Mouse (Mus musculus): Measurements from ENCODE around the gene Radil.

Gene Radil

DNA sequence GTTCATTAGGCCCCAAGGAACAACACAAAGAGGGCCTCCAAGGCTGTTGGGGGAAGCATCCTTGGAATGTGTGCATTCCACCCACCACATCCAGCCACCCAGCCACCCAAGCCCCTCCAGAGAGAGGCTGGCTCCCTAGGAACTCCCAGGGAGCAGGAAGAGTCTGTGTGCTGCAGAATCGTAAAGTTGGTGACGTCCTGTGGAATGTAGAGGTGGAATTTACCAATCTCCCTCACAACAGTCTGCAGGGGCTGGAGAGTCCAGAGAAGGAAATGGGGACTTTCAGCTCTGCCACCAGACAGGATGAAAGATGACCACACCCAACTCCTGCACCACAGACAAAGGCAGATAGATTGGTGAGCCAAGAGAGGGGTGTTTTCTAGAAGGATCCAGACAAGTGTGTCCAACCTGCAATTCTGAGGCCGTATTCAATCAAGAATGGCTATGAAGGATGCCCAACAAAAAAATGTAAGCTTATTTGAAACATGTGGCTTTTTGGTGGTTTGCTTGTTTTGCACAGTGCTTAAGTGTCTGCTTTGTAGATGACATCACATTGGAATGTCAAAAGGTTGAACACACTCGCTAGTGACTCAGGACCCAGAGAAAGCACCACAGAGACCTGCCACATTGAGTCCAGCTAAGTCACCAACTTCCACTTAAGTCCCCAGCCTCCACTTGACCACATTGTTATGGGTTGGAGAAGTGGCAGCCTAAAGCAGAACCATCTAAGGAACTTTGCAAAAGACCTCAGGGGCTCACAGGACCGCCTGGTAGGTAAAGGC is 5.7 kb downstream of the Radil start:
- DNase-seq (ENCODE audit: low read depth, low spot score), result peak; percentile 82

DNA sequence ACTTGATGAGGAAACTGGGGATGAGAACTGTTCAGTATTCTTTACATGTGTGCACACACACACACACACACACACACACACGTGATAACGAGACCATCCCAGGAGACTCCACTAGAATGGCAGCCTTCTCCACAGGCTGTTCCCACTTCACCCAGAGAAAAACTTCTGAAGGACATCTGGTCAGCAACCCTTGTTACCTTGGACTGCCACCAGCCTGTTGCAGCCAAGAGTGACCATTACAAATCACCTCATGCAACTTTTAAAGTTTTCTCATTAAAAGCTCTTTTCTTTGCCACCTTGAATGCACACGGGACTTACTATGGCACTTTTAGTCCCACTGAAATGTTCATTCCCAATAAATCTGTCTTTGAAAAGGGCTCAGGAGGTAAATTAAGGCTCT is 13.6 kb downstream of the Radil start:
- no peak for DNase-seq (ENCODE audit: low read depth, low spot score)

DNA sequence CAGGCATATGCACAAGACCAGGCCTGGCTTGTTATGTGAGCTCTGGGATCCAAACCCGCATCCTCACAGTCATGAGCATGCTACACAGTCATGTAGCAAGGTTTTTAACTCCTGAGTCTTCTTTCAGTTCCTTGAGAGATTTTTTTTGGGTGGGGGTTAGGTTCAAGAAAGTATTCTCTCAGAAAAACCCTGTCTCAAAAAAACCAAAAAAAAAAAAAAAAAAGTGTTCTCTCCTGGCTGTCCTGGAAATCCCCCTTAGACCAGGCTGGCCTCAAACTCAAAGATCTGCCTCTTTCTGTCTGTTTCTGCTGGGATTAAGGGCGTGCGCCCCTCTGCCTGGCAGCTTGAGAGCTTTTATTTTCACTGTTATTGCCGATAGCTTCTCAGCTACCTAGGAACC is 15.5 kb downstream of the Radil start:
- DNase-seq (ENCODE audit: low read depth, low spot score), result no peak

DNA sequence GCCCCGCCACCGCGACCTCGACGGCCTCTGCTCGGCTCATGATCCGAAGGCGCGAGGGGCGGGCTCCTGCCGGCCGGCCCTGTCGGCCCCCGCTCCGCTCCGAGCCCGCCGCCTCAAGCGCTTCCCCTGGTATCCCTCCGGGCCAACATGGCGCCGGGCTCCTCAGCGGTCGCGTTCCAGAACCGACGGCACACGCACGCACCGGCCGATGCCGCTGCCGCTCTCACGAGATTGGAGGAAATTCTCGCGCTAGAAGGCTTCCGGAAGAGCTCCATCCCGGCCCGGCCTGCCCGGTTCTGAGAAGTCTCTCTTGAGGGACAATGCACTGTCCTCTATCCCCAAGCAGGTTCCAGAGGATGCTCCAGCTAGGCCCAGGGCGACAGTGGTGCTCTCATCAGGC is 21.0 kb downstream of the Radil start, which contains the start of gene Papolb:
TSS of gene Papolb (minus strand) at position 162 of the 400 bp plus-strand sequence.
- DNase-seq (ENCODE audit: low read depth, low spot score), result no peak

- no peak for DNase-seq (ENCODE audit: low read depth, low spot score)
Measured at GRCm38 (mm10) chr5:142524711-142525464, 26.0 kb downstream of the Radil start.

DNA sequence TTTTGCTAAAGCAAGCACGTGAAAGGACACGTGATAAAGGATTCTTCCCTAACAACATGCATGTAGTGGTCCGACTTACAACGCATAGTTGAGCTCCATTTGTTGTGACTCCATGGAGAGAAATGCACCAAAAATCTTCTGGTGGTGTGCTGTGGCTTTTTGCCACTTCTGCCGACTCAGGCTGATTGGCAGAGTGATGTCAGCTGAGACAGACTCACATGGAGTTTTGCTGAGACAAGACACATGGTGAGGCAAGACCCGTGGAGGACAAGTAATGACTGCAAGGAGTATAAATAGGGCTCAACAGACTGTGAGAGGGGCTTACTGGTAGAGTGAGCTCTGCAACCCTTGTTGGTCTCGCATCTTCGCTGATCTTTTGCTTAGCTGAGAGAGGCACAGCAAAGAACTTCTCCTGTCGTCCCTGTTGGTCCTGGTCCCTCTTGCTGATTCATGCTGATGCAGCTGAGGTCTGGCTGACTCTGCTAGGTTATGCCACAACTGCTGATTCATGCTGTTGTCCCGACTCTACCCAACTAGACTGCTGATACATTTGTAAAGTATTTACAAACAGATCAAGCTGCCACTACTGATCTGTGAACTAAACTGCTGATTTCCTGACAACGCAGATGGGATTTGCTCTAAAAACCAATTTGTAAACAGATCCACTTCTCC is 29.6 kb downstream of the Radil start:
- peak; percentile 74 for DNase-seq (ENCODE audit: low read depth, low spot score)

DNA sequence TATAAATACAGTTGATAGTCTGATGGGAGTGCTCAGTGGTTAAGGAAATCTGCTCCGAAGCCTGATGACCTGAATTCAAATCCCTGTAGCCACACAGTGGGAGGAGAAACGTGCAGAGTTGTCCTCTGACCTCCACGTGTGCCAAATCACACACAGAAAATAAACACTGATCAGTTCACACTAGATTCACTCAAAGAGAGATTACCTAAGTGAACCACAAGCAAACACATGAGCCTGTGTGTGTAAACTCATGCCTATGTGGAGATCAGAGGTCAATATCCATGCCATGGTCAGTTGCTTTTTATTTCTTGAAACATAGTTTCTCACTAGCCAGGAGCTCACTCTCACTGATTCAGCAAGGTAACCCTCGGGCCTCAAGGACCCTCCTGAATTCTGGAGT is 30.5 kb downstream of the Radil start:
- no peak for DNase-seq (ENCODE audit: low read depth, low spot score)

DNA sequence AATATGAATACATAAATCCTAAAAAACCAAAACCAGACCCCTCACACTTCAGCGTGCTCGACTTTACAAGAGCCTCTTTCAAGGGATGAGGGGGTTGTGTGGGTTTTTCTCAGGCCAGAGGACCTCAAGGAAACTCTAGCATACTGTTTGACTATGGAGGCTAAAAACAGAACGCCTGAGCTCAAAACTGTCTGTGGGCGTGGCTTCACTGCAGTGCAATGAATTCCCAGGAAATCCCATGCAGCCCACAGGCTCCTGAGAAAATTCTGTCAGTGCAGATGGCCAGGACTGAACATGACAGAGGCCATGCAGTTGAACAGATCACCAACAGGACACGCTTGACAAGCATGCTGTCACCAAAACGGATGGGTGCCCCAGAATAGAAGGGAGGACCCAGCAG is 31.9 kb downstream of the Radil start:
- DNase-seq (ENCODE audit: low read depth, low spot score), result no peak

DNA sequence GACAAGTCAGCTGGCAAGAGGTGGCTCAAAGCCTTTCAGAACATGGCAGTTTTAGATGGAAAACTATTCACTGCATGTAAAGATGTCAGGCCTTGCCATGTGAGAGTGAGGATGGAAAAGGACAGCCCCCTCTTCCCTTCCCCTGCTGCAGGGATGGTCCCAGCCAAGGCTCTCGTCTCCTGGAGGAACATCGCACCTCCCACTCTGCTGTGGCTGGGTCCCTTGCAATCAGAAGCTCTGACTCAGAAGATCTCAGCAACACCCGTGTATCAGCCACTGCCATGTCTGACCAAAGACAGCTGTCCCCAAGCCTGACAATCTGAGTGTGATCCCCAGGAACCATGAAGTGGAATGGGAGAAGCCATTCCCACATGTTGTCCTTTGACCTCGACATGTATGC is 38.8 kb downstream of the Radil start:
- DNase-seq (ENCODE audit: low read depth, low spot score), result no peak

DNA sequence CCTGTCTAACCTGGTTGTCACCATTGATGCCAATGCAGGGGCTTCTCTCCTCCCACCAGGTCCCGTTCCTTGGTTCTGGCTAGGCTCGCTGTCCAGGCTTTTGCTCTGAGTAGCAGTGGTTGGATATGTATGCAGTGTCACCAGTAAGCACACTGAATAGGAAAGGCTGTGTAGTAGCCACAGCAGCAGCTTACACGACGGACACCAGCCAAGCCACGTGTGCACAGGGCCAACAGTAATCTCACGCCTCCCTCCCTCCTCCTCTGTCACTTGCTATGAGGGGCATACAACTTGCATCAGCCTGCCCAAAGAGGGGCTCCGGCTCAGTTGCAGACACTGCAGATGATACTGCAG is 40.9 kb downstream of the Radil start:
- no peak for DNase-seq (ENCODE audit: low read depth, low spot score)

DNA sequence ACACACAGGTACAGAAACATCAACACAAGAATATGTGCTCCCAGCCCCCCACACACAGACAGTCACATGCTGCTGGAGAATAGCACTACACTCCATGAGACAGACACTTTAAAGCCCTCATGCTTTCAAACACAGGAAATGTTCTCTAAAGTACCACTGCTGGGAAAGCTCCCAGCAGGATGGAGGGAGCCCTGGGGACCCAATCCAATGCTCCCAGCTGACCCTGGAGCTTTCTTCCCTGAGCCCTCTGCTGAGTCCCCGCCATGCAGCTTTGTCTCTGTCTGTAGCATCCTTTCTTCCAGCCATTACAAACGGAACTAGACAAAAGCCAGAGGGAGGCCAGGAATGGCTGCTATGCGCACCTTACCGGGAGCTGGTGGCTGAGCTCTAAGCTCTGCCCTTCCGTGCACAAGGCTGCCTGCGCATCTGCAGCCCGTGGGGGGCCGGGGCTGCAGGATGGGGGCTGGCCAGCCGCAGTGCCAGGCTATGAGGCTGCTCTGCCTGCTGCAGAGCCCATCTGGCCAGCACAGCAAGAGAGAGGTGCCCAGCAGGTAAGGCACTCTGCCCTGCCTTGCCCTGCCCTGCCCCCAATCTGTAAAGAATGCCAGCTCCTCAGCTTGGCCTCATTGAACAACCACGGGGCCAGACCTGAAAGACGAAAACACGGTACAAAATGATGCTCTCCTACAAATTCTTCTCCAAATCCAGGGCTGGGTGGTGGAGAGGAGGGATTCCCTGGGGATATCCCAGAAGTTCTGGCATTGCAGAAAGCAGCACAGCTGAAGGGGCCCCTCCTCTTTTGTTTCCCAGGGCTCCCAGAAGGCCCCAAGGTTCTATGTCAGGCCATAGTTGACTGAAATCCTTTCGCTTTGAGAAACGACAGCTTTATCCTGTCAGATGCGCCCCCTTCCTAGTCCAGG is 41.5 kb downstream of the Radil start:
- DNase-seq (ENCODE audit: low read depth, low spot score), result no peak

DNA sequence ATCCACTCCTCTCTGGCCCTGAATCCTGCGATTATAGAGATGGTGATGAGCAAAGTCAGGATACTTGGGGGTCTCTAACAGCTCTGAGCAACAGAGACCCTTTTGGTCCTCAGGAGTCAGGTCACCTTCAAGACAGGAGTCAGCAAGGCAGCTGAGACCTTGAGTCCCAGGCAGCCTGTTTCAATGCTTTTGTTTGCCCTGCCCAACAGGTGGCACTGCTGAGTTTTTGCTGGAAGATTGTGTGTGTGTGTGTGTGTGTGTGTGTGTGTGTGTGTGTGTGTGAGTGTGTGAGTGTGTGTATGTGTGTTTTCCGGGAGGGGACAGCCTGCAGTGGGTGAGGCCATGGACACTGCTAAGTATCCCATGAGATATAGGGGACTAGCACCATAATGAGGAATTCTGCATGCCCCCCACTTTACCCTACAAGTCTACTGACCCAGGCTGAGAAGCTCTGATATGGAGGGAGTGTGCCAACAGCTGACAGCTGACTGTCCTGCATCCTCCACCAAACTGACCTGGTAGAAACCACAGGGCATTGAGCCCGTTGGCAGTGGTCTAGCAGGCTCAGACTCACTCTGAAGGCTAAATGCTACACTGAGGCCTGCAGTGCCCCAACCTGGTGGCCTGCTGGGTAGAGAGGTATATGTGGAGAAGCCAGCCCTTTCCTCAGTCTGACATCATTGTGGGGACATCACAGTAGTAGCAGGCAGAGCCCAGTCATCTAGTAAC is 45.0 kb downstream of the Radil start:
- peak; percentile 54 for DNase-seq (ENCODE audit: low read depth, low spot score)

- no peak for DNase-seq (ENCODE audit: low read depth, low spot score)
Measured at GRCm38 (mm10) chr5:142504175-142504574, 46.7 kb downstream of the Radil start.

- peak; percentile 98 for DNase-seq (ENCODE audit: low read depth, low spot score)
Measured at GRCm38 (mm10) chr5:142502414-142502813, 48.5 kb downstream of the Radil start.

- DNase-seq (ENCODE audit: low read depth, low spot score), result no peak
Measured at GRCm38 (mm10) chr5:142500918-142501317, 50.0 kb downstream of the Radil start.

DNA sequence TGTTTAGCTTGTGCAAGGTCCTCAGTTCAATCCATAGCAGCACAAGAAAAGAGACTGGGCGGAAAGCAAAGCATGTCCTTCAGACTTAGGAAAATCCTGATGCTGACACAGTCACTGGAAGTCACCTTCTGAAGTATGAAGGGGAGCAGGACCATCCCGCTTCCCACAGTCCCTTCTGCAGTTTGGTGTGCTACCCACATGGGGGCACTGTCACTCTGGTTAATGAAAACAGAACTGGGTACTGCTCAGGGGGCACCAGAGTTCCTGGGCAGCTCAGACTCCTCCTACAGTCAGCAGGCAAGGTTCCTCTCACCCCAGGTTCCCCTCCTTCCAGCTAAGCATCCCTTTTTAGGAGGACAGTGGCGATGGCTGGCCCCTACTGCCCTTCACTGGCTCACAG is 51.9 kb downstream of the Radil start:
- DNase-seq (ENCODE audit: low read depth, low spot score), result peak; percentile 73

- no peak for DNase-seq (ENCODE audit: low read depth, low spot score)
Measured at GRCm38 (mm10) chr5:142495321-142496096, 55.4 kb downstream of the Radil start.

DNA sequence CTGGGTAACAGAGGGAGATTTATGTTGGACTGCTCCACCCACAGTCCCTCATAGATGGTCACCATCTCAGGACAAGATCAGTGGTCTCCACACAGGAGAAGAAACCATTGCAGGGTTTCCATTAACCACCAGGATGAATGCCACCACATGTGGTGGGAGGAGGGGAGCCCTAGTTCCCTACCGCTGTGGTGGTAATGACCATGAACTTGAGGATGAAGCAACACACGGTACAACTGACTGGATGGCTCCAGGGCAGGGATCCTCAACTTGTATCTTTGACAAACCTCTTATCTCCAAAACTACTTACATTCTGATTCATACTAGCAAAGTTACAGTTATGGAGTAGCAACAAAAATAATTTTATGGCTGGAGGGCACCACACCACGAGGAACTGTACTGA is 57.6 kb downstream of the Radil start:
- DNase-seq (ENCODE audit: low read depth, low spot score), result no peak

DNA sequence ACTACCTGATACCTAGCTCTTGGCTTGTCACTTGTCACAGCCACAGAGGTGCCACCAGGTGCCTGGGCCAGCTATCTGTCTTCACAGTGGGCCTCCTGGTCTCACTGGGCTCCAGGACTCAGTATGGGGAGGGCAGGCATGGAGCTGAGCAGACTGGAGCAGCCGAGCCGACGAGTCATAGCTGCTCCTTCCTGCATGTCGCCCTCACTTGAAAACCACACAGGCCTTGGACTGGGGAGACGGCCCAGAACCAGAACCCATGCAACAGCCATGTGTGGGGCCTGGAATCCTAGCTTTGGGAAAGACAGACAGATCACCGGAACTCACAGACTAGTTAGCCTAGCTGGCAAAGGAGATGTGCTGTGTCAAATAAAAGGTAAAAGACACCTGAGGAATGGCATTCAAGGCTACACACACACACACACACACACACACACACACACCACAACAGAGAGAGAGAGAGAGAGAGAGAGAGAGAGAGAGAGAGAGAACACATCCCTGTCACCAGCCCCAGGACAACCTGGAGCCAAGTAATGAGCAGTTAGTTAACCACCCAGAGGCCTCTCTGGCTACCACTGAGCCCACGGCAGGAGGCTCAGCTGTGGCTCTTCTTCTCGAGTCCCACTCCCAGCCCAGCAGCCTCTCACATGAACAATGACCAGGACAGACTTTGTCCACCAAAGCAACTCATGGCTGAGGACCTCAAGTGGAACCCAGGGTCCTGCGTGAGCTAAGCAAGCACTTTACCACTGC is 60.8 kb downstream of the Radil start:
- peak; percentile 74 for DNase-seq (ENCODE audit: low read depth, low spot score)
